Mouse (Mus musculus): ENCODE results near the gene Ppp1r15a. TPM values are rescaled to one million over a fixed set of nuclear protein-coding genes. Genes with fewer than 3 reads are reported as not detected.
"Not testable (repeated sequence)": the region's sequence is repeated elsewhere in the genome, so short reads cannot be mapped to it uniquely, and the experiment has no call there.

Gene Ppp1r15a
- total RNA-seq, 1 experiment from 2014 or later: 291 TPM

DNA sequence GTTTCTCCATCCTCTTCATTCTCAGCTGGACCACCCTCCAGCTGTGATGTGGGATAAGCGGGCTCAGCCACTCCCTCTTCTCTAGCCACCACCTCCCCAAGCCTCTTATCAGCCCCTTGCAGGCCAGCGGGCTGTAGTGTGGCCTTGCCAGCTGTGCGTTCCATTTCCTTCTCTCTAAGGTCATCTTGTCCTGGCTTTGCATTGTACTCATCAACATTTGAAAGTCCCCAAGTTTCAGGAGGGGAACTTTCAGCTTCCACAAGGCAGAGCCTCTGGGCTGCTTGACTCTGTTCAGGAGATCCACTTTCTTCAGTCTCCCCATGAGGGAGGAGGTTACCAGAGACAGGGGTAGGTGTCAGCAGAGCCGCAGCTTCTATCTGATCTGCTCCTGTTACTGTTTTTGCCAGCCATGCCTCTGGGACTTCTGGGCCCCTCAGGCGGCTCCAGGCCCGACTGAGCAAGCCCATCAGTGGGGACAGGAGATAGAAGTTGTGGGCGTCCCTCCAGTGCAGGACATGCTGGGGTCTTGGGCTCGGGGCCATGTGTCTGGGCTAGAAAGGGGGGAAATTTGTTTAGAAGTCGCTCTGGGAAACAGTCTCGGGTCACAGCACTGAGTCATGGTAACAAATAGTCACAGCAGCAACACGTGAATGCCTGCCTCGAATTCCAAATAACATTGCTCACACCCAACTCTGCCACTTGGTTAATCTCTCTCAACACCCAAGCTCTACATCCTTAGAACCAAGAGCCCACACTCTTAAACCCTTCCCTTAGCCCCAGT, 1.0 kb downstream of the Ppp1r15a start:
- ATAC-seq (replicated peaks in 1 of 2; ENCODE audit: insufficient read depth in 1 of 2, low FRiP score in 2 of 2, low TSS enrichment in 1 of 2, low read depth in 1 of 2, poor library complexity in 2 of 2, severe bottlenecking in 2 of 2): peak; percentile 24 to 34; a peak in 1 of 4 replicates

DNA sequence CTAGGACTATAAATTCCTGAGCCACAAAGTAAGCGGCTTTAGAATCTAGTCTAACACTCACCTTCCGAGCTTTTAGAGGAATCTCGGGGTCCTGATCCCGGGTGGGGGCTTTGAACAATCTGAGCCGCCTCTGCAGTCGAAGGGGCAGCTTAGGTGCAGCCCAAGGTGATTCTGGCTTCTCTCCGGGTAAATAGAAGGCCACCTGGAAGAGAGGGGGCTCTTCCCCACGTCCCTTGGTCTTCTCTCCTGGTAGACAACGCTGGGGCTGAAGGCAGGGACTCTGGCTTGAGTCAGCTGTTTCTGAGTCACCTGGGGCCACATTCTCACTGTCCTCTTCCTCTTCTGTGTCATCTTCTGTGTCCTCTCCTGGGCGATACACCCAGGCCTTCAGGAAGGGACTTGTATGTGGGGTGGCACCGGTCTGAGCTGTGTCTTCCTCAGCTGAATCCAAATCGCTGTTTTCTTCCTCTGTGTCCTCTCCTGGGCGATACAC, 2.3 kb downstream of the Ppp1r15a start:
- no peak for ATAC-seq (replicated peaks in 1 of 2; ENCODE audit: insufficient read depth in 1 of 2, low FRiP score in 2 of 2, low TSS enrichment in 1 of 2, low read depth in 1 of 2, poor library complexity in 2 of 2, severe bottlenecking in 2 of 2)

DNA sequence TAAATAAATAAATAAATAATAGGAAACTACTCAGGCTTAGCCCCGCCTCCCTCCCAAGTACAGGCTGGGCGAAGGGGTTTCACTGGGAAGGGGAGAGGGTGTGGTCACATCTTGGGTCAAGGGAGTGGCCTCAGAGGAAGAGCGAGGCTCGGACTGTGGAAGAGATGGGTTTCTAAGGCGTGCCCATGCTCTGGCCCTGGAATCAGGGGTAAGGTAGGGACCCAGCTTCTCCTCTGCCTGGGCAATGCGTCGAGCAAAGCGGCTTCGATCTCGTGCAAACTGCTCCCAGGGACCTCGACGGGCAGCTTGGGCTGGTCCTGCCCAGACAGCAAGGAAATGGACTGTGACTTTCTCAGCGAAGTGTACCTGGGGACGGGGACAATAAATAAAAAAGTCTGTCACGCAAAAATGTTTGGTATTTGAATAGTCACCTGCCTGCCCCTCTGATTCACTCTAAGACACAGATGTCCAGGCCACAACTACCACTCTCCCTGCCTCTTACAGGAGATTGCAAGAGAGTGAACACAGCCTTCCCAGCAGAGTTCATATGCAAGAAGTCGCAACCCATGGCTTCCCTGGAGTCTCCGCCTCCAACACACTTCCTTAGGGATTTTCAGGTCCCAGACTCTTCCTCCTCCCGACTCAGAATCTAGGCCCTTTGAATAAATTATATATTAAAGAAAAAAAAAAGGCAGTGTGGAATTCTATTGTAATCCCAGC, 3.0 kb downstream of the Ppp1r15a start:
- ATAC-seq (replicated peaks in 1 of 2; ENCODE audit: insufficient read depth in 1 of 2, low FRiP score in 2 of 2, low TSS enrichment in 1 of 2, low read depth in 1 of 2, poor library complexity in 2 of 2, severe bottlenecking in 2 of 2): no peak

DNA sequence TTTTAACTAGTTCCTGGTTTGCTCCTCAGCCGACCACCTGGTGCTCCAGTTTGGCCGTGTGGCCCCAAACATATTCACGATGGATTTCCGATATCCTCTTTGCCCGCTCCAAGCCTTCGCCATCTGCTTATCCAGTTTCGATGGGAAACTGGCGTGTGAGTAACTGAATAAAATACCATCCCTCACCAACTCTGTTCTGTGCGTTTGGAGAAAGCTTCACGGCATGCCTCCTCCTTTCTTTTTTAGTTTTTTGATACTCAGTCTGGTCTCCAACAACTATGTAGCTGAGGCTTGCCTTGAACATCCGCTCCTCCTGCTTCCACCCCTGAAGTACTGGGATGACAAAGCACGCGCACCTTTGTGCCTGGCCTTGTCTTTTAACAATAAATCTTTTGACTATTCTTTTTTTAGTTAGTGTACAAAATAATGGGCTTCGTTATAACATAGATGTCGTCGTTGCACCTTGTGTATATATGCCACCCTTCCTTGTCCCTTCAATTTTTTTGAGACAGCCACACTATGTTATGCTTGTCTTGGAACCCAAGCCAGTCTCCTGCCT, 3.8 kb downstream of the Ppp1r15a start:
- no peak for ATAC-seq (replicated peaks in 1 of 2; ENCODE audit: insufficient read depth in 1 of 2, low FRiP score in 2 of 2, low TSS enrichment in 1 of 2, low read depth in 1 of 2, poor library complexity in 2 of 2, severe bottlenecking in 2 of 2)

DNA sequence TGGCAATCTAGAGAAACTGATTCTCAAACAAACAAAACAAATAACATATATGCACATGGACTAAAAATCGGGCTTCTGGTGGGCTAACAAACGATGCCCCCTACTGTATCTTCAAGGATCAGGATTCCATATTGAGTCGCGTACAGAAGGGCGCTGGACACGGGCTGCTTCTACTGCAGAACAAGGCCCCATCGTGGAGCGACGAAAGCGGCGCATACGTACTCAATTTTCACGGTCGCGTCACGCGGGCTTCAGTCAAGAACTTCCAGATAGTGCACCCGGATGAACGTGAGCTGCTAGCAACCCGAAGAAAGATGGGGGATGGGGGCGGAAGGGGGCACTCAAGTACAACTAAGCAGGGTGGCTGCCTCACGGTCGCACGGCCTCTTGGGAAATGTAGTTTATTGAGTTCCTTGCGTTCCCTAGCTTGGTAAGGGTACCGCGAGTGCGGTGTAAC, 4.3 kb downstream of the Ppp1r15a start:
- ATAC-seq (replicated peaks in 1 of 2; ENCODE audit: insufficient read depth in 1 of 2, low FRiP score in 2 of 2, low TSS enrichment in 1 of 2, low read depth in 1 of 2, poor library complexity in 2 of 2, severe bottlenecking in 2 of 2): peak; percentile 49 to 72

DNA sequence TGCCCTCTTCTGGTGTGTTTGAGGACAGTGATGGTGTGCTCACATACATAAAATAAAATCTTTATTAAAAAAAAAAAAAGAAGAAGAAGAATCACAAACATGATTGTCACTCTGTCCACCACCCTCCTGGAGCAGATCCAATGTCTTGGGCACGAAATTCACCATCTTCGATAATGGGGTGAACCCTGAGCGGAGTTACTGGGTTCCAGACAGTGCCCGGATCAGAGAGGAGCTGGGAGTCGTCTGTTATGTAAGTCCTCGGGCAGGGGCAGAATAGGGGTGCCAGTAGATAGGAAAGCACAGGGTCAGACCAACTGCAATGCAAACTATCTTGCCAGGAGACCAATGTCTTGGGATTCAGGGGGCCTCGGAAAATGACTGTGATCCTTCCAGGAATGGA, 5.5 kb downstream of the Ppp1r15a start:
- no peak for ATAC-seq (replicated peaks in 1 of 2; ENCODE audit: insufficient read depth in 1 of 2, low FRiP score in 2 of 2, low TSS enrichment in 1 of 2, low read depth in 1 of 2, poor library complexity in 2 of 2, severe bottlenecking in 2 of 2)

DNA sequence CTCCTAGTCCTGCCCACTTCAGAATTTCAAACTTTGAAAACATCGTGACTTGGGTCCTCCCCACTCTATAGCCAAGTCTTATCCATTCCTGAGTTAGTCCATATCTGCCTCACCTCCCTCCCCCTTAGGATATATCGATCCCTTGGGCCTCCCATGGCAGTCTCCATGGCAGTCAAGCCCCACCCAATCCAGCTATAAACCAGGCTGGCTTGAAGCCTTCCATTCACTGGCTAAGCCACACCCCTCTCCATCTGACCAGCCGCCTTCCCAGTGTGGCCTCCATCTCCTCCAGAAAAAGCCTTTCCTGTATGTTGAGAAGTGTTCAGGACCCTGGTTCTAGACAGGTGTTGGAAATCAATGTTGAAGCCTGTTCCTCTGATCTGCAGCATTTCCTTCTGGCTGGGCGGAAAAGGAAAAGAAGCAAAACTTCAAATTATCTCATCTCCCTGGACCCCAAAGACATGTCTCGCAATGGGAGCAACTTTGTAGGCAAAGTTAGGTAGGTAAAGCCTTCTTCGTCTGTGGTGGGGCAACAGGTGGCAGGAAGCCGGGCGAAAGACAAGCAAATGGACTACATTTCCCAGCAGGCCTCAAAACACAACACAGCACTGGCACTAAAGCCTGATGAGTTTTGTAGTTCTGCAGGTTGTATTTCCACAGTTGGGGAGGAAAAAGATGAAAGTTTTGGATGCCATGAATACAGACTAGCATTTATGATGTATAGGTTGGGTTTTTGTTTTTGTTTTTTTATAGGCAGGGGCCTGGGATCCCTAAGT, 6.5 kb downstream of the Ppp1r15a start:
- no peak for ATAC-seq (replicated peaks in 1 of 2; ENCODE audit: insufficient read depth in 1 of 2, low FRiP score in 2 of 2, low TSS enrichment in 1 of 2, low read depth in 1 of 2, poor library complexity in 2 of 2, severe bottlenecking in 2 of 2)

- no peak for ATAC-seq (replicated peaks in 1 of 2; ENCODE audit: insufficient read depth in 1 of 2, low FRiP score in 2 of 2, low TSS enrichment in 1 of 2, low read depth in 1 of 2, poor library complexity in 2 of 2, severe bottlenecking in 2 of 2)
Observed at GRCm38 (mm10) chr7:45518618-45519017, 7.5 kb downstream of the Ppp1r15a start.

DNA sequence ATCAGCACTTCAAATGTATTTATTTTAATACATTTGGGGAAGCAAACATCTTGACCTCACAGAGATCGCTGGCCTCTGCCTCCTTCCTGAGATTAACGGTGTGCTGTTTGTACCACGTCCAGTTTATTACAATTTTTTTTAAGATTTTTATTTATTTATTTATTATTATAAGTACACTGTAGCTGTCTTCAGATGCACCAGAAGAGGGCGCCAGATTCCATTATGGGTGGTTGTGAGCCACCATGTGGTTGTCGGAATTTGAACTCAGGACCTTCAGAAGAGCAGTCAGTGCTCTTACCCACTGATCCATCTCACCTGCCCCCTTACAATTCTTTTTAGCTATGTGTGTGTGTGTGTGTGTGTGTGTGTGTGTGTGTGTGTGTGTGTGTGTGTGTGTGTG, 9.2 kb downstream of the Ppp1r15a start:
- ATAC-seq (replicated peaks in 1 of 2; ENCODE audit: insufficient read depth in 1 of 2, low FRiP score in 2 of 2, low TSS enrichment in 1 of 2, low read depth in 1 of 2, poor library complexity in 2 of 2, severe bottlenecking in 2 of 2): not testable (repeated sequence)

GRCm38 (mm10) chr7:45515436-45515835, 10.6 kb downstream of the Ppp1r15a start:
- no peak for ATAC-seq (replicated peaks in 1 of 2; ENCODE audit: insufficient read depth in 1 of 2, low FRiP score in 2 of 2, low TSS enrichment in 1 of 2, low read depth in 1 of 2, poor library complexity in 2 of 2, severe bottlenecking in 2 of 2)

DNA sequence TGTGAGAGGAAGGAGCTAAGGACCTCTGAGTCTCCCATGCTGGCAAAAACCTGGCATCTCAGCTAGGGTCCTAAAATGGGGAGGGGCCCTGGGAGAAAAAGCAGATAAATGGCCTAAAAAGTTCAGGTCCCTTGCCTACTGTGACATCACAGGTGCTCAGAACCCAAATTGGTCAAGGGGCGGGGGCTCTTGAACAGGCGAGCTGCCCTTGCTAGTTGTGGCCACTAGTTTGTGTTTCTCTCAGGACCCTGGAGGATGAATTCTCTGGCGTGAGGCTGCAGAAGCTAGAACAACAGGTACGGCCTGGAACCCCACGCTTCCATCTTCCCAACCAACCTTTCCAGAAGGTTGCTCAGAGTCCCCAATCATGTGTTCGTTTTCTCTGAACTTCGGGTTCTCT, 11.7 kb downstream of the Ppp1r15a start:
- no peak for ATAC-seq (replicated peaks in 1 of 2; ENCODE audit: insufficient read depth in 1 of 2, low FRiP score in 2 of 2, low TSS enrichment in 1 of 2, low read depth in 1 of 2, poor library complexity in 2 of 2, severe bottlenecking in 2 of 2)

- ATAC-seq (replicated peaks in 1 of 2; ENCODE audit: insufficient read depth in 1 of 2, low FRiP score in 2 of 2, low TSS enrichment in 1 of 2, low read depth in 1 of 2, poor library complexity in 2 of 2, severe bottlenecking in 2 of 2): peak; percentile 84 to 93
Observed at GRCm38 (mm10) chr7:45509912-45510787, 15.9 kb downstream of the Ppp1r15a start, which contains the start of gene Nucb1. Gene Nucb1 (minus strand): TSS chr7:45510406.

DNA sequence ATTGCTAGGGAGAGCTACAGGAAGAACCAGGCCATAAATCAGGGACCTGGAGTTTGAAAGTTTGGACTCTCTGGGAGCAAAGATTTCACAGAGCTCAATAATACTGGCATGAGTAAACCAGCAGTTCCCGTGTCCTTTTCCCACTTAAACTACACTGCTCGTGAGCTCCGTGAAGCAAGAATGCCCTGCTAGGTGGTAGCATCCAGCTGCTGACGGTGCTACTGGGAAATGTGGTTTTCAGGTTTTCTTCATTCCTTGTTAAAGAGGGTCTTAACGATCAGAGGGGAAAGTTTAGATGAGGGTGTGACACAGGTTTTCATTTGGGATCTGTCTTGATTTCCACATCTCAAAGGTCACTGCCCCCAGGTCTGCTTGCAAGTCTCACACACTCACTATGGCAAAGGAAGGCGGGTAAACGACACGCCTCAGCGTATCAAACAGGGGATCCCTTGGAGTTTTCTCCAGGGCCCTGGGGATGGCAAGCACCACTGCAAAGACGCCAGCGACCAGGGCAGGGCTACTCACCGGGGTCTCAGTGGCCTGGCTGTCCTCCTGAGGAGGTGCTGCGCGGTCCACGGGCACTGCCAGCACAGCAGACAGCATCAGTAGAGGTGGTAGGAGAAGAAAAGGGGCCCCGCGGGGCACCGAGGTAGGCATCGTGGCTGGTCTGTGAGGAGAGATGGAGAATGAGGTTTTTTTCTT, 16.7 kb downstream of the Ppp1r15a start:
- ATAC-seq (replicated peaks in 1 of 2; ENCODE audit: insufficient read depth in 1 of 2, low FRiP score in 2 of 2, low TSS enrichment in 1 of 2, low read depth in 1 of 2, poor library complexity in 2 of 2, severe bottlenecking in 2 of 2): peak in 1 of 2 experiments; percentile 26; a peak in 2 of 4 replicates

DNA sequence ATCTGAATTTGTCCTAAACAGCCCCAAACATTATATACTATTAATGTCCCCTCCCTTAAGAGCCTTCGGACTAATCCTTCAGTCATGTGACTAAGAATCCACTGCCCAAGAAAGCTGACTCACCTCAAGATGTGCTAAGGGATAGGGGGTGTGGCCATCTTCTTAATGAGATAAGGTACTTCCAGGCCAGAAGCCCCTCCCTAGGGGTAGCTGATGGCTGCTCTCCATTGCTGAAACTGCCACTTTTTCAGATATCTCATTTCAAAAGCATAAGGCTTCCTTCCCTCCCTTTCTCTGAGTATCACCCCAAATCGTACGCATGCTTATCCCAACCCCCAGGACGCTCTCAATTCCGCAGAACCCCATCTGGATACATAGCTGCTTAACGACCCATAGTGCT, 17.5 kb downstream of the Ppp1r15a start:
- ATAC-seq (replicated peaks in 1 of 2; ENCODE audit: insufficient read depth in 1 of 2, low FRiP score in 2 of 2, low TSS enrichment in 1 of 2, low read depth in 1 of 2, poor library complexity in 2 of 2, severe bottlenecking in 2 of 2): no peak; a peak in 1 of 4 replicates

GRCm38 (mm10) chr7:45507583-45507982, 18.5 kb downstream of the Ppp1r15a start:
- ATAC-seq (replicated peaks in 1 of 2; ENCODE audit: insufficient read depth in 1 of 2, low FRiP score in 2 of 2, low TSS enrichment in 1 of 2, low read depth in 1 of 2, poor library complexity in 2 of 2, severe bottlenecking in 2 of 2): no peak

DNA sequence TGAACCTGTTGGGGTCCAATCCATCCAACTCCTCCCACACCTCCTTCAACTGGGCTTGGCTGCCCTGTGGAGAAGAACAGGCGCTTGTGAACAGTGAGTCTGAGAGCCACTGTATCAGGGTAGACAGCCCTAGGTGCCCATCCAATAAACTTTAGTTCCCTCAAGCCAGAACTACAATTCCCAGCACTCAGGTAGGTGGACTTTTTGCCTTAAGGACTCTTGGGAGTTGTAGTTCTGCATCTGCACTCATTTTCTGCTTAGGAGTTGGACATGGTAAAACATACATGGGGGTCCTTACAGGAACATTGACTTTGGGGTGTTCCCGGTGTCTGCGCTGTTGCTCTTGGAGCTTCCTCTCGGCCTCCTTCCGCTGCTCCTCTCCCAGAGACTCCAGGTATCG, 27.6 kb downstream of the Ppp1r15a start:
- ATAC-seq (replicated peaks in 1 of 2; ENCODE audit: insufficient read depth in 1 of 2, low FRiP score in 2 of 2, low TSS enrichment in 1 of 2, low read depth in 1 of 2, poor library complexity in 2 of 2, severe bottlenecking in 2 of 2): no peak

Measured in hematopoietic stem cell, adult 5-6 weeks (primary cell).